Mouse (Mus musculus) ES-E14 (cell line): ENCODE data around the gene Tbc1d4. TPM values are rescaled to one million over a fixed set of nuclear protein-coding genes. Genes with fewer than 3 reads are reported as not detected.
"Not testable (repeated sequence)": the region's sequence is repeated elsewhere in the genome, so short reads cannot be mapped to it uniquely, and the experiment has no call there.

Experiments used
- DNase-seq: peaks from one replicate; pipeline ENCODE4 v3.0.0-alpha.2; 2013; ENCODE audit warnings: low read depth, low spot score
- H3K27ac ChIP-seq: 2 replicates; pipeline ENCODE4 v1.5.1; 2012; ENCODE audit warnings: low read depth, mild to moderate bottlenecking, low read length, moderate library complexity, mixed read lengths; ENCODE audit not compliant: poor library complexity, insufficient read depth, severe bottlenecking
- H3K36me3 ChIP-seq: 2 replicates; pipeline ENCODE4 v1.6.1; 2012; ENCODE audit warnings: mild to moderate bottlenecking, low read length, moderate library complexity, mixed read lengths; ENCODE audit not compliant: control insufficient read depth, poor library complexity, insufficient read depth, severe bottlenecking
- H3K4me1 ChIP-seq, 2 experiments: fragments of 150-350 bp in 1 of 2; sonication (generic) in 1 of 2; 2 replicates each; pipeline ENCODE4 v1.6.1; 2012; ENCODE audit warnings: low read length in 2 of 2, mild to moderate bottlenecking in 1 of 2, mixed read lengths in 1 of 2; ENCODE audit not compliant: control insufficient read depth in 2 of 2, insufficient read depth in 2 of 2, poor library complexity in 1 of 2
- H3K4me3 ChIP-seq, 2 experiments: fragments of 150-350 bp in 1 of 2; sonication (generic) in 1 of 2; 2 replicates each; pipeline ENCODE4 v1.5.1; 2012; ENCODE audit warnings: low read length in 2 of 2, low read depth in 1 of 2, mild to moderate bottlenecking in 1 of 2, mixed read lengths in 1 of 2; ENCODE audit not compliant: insufficient read depth in 1 of 2, poor library complexity in 1 of 2, severe bottlenecking in 1 of 2
- H3K9ac ChIP-seq: 2 replicates; pipeline ENCODE4 v1.6.1; 2012; ENCODE audit warnings: low read depth, mild to moderate bottlenecking, low read length, mixed read lengths; ENCODE audit not compliant: poor library complexity, insufficient read depth, severe bottlenecking
- H3K9me3 ChIP-seq: fragments of 150-350 bp; sonication (generic); 2 replicates; pipeline ENCODE4 v1.6.1; 2012; ENCODE audit warnings: low read depth, mild to moderate bottlenecking, low read length; ENCODE audit not compliant: control insufficient read depth, insufficient read depth
- CHD2 ChIP-seq: IDR thresholded peaks from 2 replicates; pipeline ENCODE4 v1.6.1; 2014; ENCODE audit warnings: mild to moderate bottlenecking, low read depth, low read length, inconsistent platforms
- HCFC1 ChIP-seq: IDR thresholded peaks from 2 replicates; pipeline ENCODE4 v1.6.1; 2012; ENCODE audit warnings: low read length, inconsistent platforms, borderline replicate concordance; ENCODE audit not compliant: insufficient read depth
- MAFK ChIP-seq: IDR thresholded peaks from 2 replicates; pipeline ENCODE4 v1.6.1; 2014; ENCODE audit warnings: mild to moderate bottlenecking, low read depth, low read length, inconsistent platforms; ENCODE audit not compliant: insufficient read depth
- ZC3H11A ChIP-seq: IDR thresholded peaks from 2 replicates; pipeline ENCODE4 v1.6.1; 2012; ENCODE audit warnings: low read depth, mild to moderate bottlenecking, inconsistent platforms, low read length, borderline replicate concordance
- ZNF384 ChIP-seq: IDR thresholded peaks from 2 replicates; pipeline ENCODE4 v1.6.1; 2012; ENCODE audit warnings: low read depth, low read length, inconsistent platforms
- in situ Hi-C, 2 experiments: fragments of 600-800 bp; cut with MboI; formaldehyde crosslinking; loops; one replicate each; pipeline ENCODE4 v1.15.1; 2025; ENCODE audit warnings: low sequenced_read_pairs in 2 of 2, inconsistent platforms in 1 of 2; ENCODE audit not compliant: unreplicated experiment in 2 of 2
- total RNA-seq: library from RNA; depleted of rRNA; stranded (reverse); fragments of 300-350 nt; gene quantifications from 2 replicates; pipeline ENCODE4 v1.2.3, GENCODE M21; 2012

Gene Tbc1d4
- total RNA-seq, 1 experiment: 1.1 TPM

DNA sequence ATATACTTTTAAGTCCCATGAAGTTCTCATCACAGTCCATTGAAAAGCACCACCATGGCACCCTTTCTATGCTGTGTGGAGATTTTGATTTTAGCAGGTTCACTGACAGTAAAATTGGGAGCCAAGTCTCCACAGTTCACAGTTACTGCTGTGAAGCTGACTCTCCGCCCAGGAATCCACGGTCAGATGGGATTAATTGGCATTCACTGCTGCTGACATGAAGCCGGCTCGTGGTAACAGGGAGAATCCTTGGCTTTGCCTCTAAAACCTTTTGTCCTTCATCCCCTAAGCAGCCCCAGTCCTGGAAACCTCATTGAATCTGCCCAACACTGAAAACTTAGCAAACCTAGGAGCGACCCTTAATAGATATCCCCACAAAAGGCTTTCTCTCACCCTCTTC, 17.9 kb downstream of the Tbc1d4 start:
- TF ChIP-seq ZNF384 (no peak), MAFK (no peak), CHD2 (no peak), ZC3H11A (no peak), HCFC1 (no peak)
- H3K27ac ChIP-seq: no peak overlapping the region
- in situ Hi-C loops: no loop called here
- H3K9ac ChIP-seq: no peak overlapping the region
- H3K4me3 ChIP-seq: no peak overlapping the region
- H3K4me1 ChIP-seq: no peaks in the 10 kb centered on the region
- DNase-seq: no peak
- H3K36me3 ChIP-seq: no peaks in the 10 kb centered on the region
- no peaks in the 10 kb centered on the region for H3K9me3 ChIP-seq

DNA sequence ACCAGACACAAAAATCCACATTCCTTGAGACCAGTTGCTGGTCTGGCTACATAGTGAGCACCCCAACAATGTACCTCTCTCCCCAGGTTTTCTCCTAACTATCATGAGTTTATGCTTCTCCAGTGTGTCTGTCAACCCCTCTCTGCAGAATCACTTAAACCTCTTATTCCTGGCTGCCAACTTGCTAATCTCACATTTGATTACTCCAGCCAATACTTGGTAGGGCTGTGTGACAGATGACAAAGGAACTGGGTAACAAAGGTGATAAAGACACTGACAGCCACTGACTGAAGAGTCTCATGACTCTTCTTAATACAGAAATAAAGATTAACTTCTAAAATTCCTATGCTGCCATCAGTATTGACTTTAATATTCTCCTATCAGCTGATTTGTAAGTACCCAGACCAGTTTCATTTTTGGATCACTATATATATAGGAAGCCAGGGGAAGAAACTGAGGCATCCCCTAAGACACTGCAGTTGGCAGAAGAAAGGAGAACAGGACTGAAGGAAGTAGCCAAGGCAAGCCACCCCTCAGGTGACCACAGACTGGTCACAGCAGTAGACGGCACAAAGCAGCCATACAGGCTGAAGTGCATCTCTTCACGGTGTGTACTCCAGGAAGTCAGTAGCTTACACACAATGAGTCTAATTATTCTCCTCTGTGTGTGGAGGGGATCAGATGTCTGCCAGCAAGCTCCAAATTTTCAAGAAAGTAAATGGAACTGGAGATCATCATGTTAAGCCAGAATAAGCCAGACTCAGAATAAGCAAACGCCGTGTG, 20.6 kb downstream of the Tbc1d4 start:
- H3K9me3 ChIP-seq, H3K36me3 ChIP-seq, H3K9ac ChIP-seq, H3K27ac ChIP-seq, DNase-seq, H3K4me1 ChIP-seq, in situ Hi-C loops, H3K4me3 ChIP-seq: not testable (repeated sequence)

DNA sequence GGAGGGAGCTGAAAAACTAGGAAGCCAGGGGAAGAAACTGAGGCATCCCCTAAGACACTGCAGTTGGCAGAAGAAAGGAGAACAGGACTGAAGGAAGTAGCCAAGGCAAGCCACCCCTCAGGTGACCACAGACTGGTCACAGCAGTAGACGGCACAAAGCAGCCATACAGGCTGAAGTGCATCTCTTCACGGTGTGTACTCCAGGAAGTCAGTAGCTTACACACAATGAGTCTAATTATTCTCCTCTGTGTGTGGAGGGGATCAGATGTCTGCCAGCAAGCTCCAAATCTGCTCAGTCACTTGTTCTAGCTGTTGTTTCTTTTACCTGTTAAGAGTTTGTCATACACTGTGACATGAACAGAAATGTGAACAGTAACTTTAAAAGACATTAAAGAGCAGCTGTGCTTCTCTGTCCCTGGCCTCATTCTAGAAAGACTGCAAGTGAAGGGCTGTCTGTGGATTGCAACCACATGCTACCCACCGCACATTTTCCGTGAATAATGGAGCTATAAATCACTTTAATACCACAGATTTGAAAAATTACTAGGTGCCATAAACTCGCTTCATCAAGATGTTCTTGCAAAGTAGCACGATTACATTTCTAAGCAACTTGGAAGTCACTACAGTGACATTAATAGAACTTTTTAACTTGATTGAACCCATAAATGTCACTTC, 21.5 kb downstream of the Tbc1d4 start:
- H3K27ac ChIP-seq, DNase-seq, H3K9me3 ChIP-seq, H3K9ac ChIP-seq, H3K36me3 ChIP-seq, H3K4me3 ChIP-seq, in situ Hi-C loops, H3K4me1 ChIP-seq: not testable (repeated sequence)

DNA sequence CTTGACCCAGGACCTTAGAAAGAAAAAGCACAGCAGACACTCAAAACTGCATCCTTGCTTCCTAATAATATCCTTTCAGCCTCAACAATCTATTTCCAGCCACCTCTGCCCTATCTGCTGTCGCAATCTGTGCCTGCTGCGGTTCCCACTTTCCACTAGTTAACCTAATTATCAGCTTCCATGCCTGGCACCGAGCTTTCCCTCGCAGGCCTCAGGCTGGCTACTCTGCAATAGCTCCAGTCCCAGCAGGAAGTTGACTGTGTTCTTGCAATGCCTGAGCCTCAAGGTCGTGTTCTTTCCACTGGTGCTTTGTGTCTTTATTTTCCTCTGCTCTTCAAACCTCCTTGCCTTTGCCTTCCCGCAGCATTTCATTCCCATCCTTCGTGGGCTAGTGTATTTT, 22.9 kb downstream of the Tbc1d4 start:
- no peaks in the 10 kb centered on the region for H3K36me3 ChIP-seq
- no peak overlapping the region for H3K27ac ChIP-seq
- no peak overlapping the region for H3K9ac ChIP-seq
- DNase-seq: no peak
- no peaks in the 10 kb centered on the region for H3K4me1 ChIP-seq
- no peaks in the 10 kb centered on the region for H3K9me3 ChIP-seq
- in situ Hi-C loops: no loop called here
- TF ChIP-seq MAFK (no peak), ZNF384 (no peak), CHD2 (no peak), ZC3H11A (no peak), HCFC1 (no peak)
- H3K4me3 ChIP-seq: no peak overlapping the region

DNA sequence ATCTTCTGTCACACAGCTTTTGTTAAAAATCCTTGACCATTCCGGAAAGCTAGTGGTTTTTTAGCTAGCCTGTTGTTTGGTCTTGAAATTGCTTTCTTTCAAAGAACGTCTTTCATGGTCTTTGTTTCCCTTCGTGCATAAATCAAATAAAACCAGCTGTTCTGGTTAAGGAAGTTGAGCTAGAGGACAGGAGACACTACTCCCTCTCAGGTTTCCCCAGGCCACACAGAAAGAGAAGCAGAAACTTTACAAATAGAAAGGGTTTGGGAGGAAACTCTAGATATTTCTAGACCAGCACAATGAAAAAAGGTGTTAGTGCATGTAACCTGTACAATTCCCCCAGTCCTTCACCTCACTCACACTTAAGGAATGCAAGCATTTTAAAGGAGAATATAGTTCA, 33.3 kb downstream of the Tbc1d4 start:
- Histone ChIP-seq H3K4me1 (no peaks in the 10 kb centered on the region), H3K9me3 (no peaks in the 10 kb centered on the region), H3K27ac (no peak overlapping the region), H3K9ac (no peak overlapping the region), H3K36me3 (no peaks in the 10 kb centered on the region), H3K4me3 (no peak overlapping the region)
- DNase-seq: no peak
- in situ Hi-C loops: no loop called here
- TF ChIP-seq ZC3H11A (no peak), CHD2 (no peak), MAFK (no peak), ZNF384 (no peak), HCFC1 (no peak)
